Mouse (Mus musculus) kidney, adult 10 weeks (tissue): ENCODE results near the gene Trim29. TPM values are rescaled to one million over a fixed set of nuclear protein-coding genes. Genes with fewer than 3 reads are reported as not detected.

Experiments
- polyA plus RNA-seq: library from polyadenylated mRNA; stranded (reverse); fragments of 350-450 nt; fragmentation: Illumina TruSeq; extraction: RNeasy Lipid Tissue Mini Kit (QIAGEN cat#74804); gene quantifications from one replicate; pipeline ENCODE4 v1.2.3, GENCODE M21; 2014; ENCODE audit warnings: low read depth, low replicate concordance

Trim29 gene
- polyA plus RNA-seq, result not detected

GRCm38 (mm10) chr9:43310538-43310937, at the start of gene Trim29:
Trim29 (plus strand) TSS chr9:43310848.

Other genes with a start within 250 kb of the Trim29 start
- 78.5 TPM for gene Arhgef12, start 203.6 kb upstream of the Trim29 start, polyA plus RNA-seq
- gene Tmem136, start 194.3 kb upstream of the Trim29 start, polyA plus RNA-seq, result 22.7 TPM
- 0.16 TPM for gene Pou2f3, start 100.5 kb upstream of the Trim29 start, polyA plus RNA-seq
- gene Oaf, start 70.9 kb upstream of the Trim29 start, polyA plus RNA-seq, result 2.2 TPM